Mouse (Mus musculus) intestine, postnatal 0 days (tissue): Measurements from ENCODE around the gene Syce2. TPM values are rescaled to one million over a fixed set of nuclear protein-coding genes. Genes with fewer than 3 reads are reported as not detected.
A peak's percentile ranks its signal among the peaks of the same experiment; 100 is the strongest.

Experiments used
- ATAC-seq: fragments of 200-750 bp; cut with Nextera tagmentation; 2 replicates; pipeline ENCODE4 v1.8.0; 2017; ENCODE audit warnings: mild to moderate bottlenecking, moderate TSS enrichment, moderate library complexity
- H3K27ac ChIP-seq: fragments of 300-500 bp; sonication (generic); 2 replicates; pipeline ENCODE4 v1.5.1; 2014; ENCODE audit warnings: mild to moderate bottlenecking, low read depth, low read length, moderate library complexity
- H3K27me3 ChIP-seq: fragments of 300-500 bp; sonication (generic); replicated peaks from 2 replicates; pipeline ENCODE4 v1.6.1; 2014; ENCODE audit warnings: low read length, mixed read lengths; ENCODE audit not compliant: control insufficient read depth, insufficient read depth
- H3K36me3 ChIP-seq: fragments of 300-500 bp; sonication (generic); 2 replicates; pipeline ENCODE4 v1.6.1; 2014; ENCODE audit warnings: mild to moderate bottlenecking, moderate library complexity; ENCODE audit not compliant: control insufficient read depth, insufficient read depth
- H3K4me1 ChIP-seq: fragments of 300-500 bp; sonication (generic); replicated peaks from 2 replicates; pipeline ENCODE4 v1.6.1; 2014; ENCODE audit warnings: antibody characterized with exemption, low read length, mixed read lengths; ENCODE audit not compliant: control insufficient read depth, insufficient read depth
- H3K4me2 ChIP-seq: fragments of 300-500 bp; sonication (generic); replicated peaks from 2 replicates; pipeline ENCODE4 v1.6.1; 2014; ENCODE audit warnings: low read depth, mild to moderate bottlenecking, moderate library complexity
- H3K4me3 ChIP-seq: fragments of 300-500 bp; sonication (generic); 2 replicates; pipeline ENCODE4 v1.5.1; 2014; ENCODE audit warnings: low read depth, low read length
- H3K9ac ChIP-seq: fragments of 300-500 bp; sonication (generic); 2 replicates; pipeline ENCODE4 v1.6.1; 2014; ENCODE audit warnings: mild to moderate bottlenecking, low read depth, low read length
- H3K9me3 ChIP-seq: fragments of 300-500 bp; sonication (generic); 2 replicates; pipeline ENCODE4 v1.6.1; 2016; ENCODE audit warnings: mixed run types; ENCODE audit not compliant: control insufficient read depth
- CTCF ChIP-seq: sonication (generic); IDR thresholded peaks from 2 replicates; pipeline ENCODE4 v1.5.1; 2016; ENCODE audit warnings: low read depth, mild to moderate bottlenecking, control low read depth, antibody characterized with exemption, moderate library complexity
- whole genome bisulfite sequencing: fragments of 180-500 bp; shearing (Covaris S2); extraction: QIAGEN DNeasy Blood & Tissue Kit; methylation state at CpG from one replicate; pipeline ENCODE4 v1.1.7; 2014; 5-methylcytosine and 5-hydroxymethylcytosine counted together
- polyA plus RNA-seq: library from polyadenylated mRNA; unstranded; fragments of >200 nt; fragmentation: Nextera tagmentation; extraction: Ambion mirVana; gene quantifications from 2 replicates; pipeline ENCODE4 v1.2.1, GENCODE M21; 2015

The Syce2 gene
- polyA plus RNA-seq, 1 experiment from 2014 or later, result 32.7 TPM

GRCm38 (mm10) chr8:84877297-84878035 is 5.6 kb downstream of the Syce2 start:
- peaks cover 3% of the 10 kb centered on the region; the same call in 1 of the 2 replicates for H3K4me1 ChIP-seq
- no peak for TF ChIP-seq CTCF
- no peaks in the 10 kb centered on the region for H3K9me3 ChIP-seq
- no peak overlapping the region for H3K4me2 ChIP-seq
- H3K27ac ChIP-seq, result no peak overlapping the region
- ATAC-seq, result no peak
- no peaks in the 10 kb centered on the region for H3K27me3 ChIP-seq
- H3K9ac ChIP-seq, result no peak overlapping the region
- 83% methylated on average over 3 of the region's 3 CpGs for WGBS
- no peaks in the 10 kb centered on the region for H3K36me3 ChIP-seq
- no peak overlapping the region for H3K4me3 ChIP-seq

DNA sequence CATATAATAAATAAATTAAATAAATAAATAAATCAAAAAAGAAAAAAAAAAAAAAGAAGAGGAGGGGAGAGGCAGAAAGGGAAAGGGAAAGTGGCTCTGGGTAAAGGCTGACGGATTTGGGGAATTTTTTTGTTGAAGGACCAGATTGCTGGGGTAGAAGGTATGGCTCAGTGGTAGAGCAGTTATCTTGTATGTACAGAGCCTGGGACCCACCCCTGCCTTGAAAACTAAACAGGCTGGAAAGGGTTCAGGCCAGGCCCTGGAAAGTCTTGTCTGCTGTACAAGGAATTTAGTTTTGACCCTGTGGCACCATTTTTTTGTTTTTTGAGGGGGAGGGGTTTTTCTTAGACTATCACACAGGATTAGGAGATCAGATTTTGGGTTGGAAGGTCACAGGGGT is 7.0 kb downstream of the Syce2 start:
- Histone ChIP-seq H3K4me3 (no peak overlapping the region), H3K4me2 (no peak overlapping the region), H3K9ac (no peak overlapping the region), H3K4me1 (no peaks in the 10 kb centered on the region), H3K9me3 (no peaks in the 10 kb centered on the region), H3K27me3 (no peaks in the 10 kb centered on the region), H3K27ac (no peak overlapping the region), H3K36me3 (no peaks in the 10 kb centered on the region)
- no peak for ATAC-seq
- WGBS, result 84% methylated on average over 1 of the region's 1 CpGs
- TF ChIP-seq CTCF, result no peak

- no peaks in the 10 kb centered on the region for H3K27me3 ChIP-seq
- no peak for TF ChIP-seq CTCF
- peaks cover 20% of the 10 kb centered on the region for H3K36me3 ChIP-seq
- 81% methylated on average over 4 of the region's 4 CpGs for WGBS
- H3K4me2 ChIP-seq, result no peak overlapping the region
- no peak overlapping the region for H3K27ac ChIP-seq
- no peak overlapping the region for H3K4me3 ChIP-seq
- no peaks in the 10 kb centered on the region for H3K4me1 ChIP-seq
- no peak overlapping the region for H3K9ac ChIP-seq
- H3K9me3 ChIP-seq, result no peaks in the 10 kb centered on the region
- ATAC-seq, result no peak
These were observed 12.8 kb downstream of the Syce2 start for GRCm38 (mm10) chr8:84884728-84885127.

DNA sequence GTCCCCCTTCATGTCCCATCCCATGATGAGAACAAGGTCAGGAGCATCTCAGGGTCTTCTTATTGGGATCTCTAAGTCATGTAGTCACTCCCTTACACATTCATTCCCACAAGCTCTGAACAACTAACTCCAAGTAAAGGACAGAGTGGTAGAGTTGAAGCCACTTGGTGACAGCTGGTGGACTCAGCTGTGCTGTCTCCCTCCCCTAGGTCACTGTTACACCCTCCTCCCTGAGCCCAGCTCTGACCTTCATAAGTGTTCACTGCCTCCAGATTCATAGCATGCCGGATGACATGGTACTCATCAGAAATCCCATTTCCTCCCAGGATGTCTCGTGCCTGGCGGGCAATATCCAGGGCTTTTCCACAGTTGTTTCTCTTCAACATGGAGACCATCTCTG is 16.4 kb downstream of the Syce2 start:
- no peak for TF ChIP-seq CTCF
- no peak overlapping the region for H3K4me2 ChIP-seq
- WGBS, result 95% methylated on average over 3 of the region's 3 CpGs
- no peak overlapping the region for H3K4me3 ChIP-seq
- no peaks in the 10 kb centered on the region for H3K9me3 ChIP-seq
- 0 out of 2 replicates have a peak, but pooled peaks cover 3% of the 10 kb centered on the region for H3K4me1 ChIP-seq
- no peak for ATAC-seq
- H3K9ac ChIP-seq, result no peak overlapping the region
- H3K36me3 ChIP-seq, result peaks cover 23% of the 10 kb centered on the region
- H3K27me3 ChIP-seq, result no peaks in the 10 kb centered on the region
- H3K27ac ChIP-seq, result no peak overlapping the region

GRCm38 (mm10) chr8:84889141-84889540 is 17.2 kb downstream of the Syce2 start:
- Histone ChIP-seq H3K27ac (no peak overlapping the region), H3K4me1 (0 out of 2 replicates have a peak, but pooled peaks cover 3% of the 10 kb centered on the region), H3K9me3 (no peaks in the 10 kb centered on the region), H3K4me2 (no peak overlapping the region), H3K36me3 (peaks cover 23% of the 10 kb centered on the region), H3K4me3 (no peak overlapping the region), H3K9ac (no peak overlapping the region), H3K27me3 (no peaks in the 10 kb centered on the region)
- TF ChIP-seq CTCF, result no peak
- 91% methylated on average over 1 of the region's 1 CpGs for WGBS
- ATAC-seq, result no peak

GRCm38 (mm10) chr8:84892993-84893708 is 21.2 kb downstream of the Syce2 start:
- Histone ChIP-seq H3K36me3 (peaks cover 8% of the 10 kb centered on the region), H3K27ac (no peak overlapping the region), H3K9me3 (no peaks in the 10 kb centered on the region), H3K27me3 (no peaks in the 10 kb centered on the region), H3K9ac (peak overlapping the region; percentile 43), H3K4me3 (peak overlapping the region; percentile 53), H3K4me2 (peak overlapping the region; percentile 90), H3K4me1 (0 out of 2 replicates have a peak, but pooled peaks cover 3% of the 10 kb centered on the region)
- ATAC-seq, result peak; percentile 37
- WGBS, result 11% methylated on average over 31 of the region's 31 CpGs
- no peak for TF ChIP-seq CTCF
